Mouse (Mus musculus) neural tube, embryonic 12.5 days (tissue): ENCODE measurements around the gene Srsf9. TPM values are rescaled to one million over a fixed set of nuclear protein-coding genes. Genes with fewer than 3 reads are reported as not detected.
"Not testable (repeated sequence)": the region's sequence is repeated elsewhere in the genome, so short reads cannot be mapped to it uniquely, and the experiment has no call there.

ENCODE experiments used
- ATAC-seq: fragments of 200-750 bp; cut with Nextera tagmentation; 2 replicates; pipeline ENCODE4 v1.8.0; 2017; ENCODE audit warnings: low read depth, mild to moderate bottlenecking, moderate TSS enrichment, moderate library complexity; ENCODE audit not compliant: low FRiP score
- H3K27ac ChIP-seq: fragments of 300-500 bp; sonication (generic); 2 replicates; pipeline ENCODE4 v1.5.1; 2016
- H3K27me3 ChIP-seq: fragments of 300-500 bp; sonication (generic); replicated peaks from 2 replicates; pipeline ENCODE4 v1.6.1; 2016; ENCODE audit warnings: mild to moderate bottlenecking
- H3K36me3 ChIP-seq: fragments of 300-500 bp; sonication (generic); 2 replicates; pipeline ENCODE4 v1.6.1; 2016; ENCODE audit warnings: mild to moderate bottlenecking
- H3K4me1 ChIP-seq: fragments of 300-500 bp; sonication (generic); 2 replicates; pipeline ENCODE4 v1.6.1; 2016
- H3K4me2 ChIP-seq: fragments of 300-500 bp; sonication (generic); replicated peaks from 2 replicates; pipeline ENCODE4 v1.6.1; 2016; ENCODE audit warnings: mild to moderate bottlenecking
- H3K4me3 ChIP-seq: fragments of 300-500 bp; sonication (generic); 2 replicates; pipeline ENCODE4 v1.5.1; 2016
- H3K9ac ChIP-seq: fragments of 300-500 bp; sonication (generic); 2 replicates; pipeline ENCODE4 v1.6.1; 2016; ENCODE audit warnings: mild to moderate bottlenecking
- H3K9me3 ChIP-seq: fragments of 300-500 bp; sonication (generic); 2 replicates; pipeline ENCODE4 v1.6.1; 2016; ENCODE audit warnings: mild to moderate bottlenecking
- WGBS: fragments of 180-500 bp; shearing (Covaris S2); methylation state at CpG from one replicate; pipeline ENCODE4 v1.1.7; 2016; 5-methylcytosine and 5-hydroxymethylcytosine counted together
- polyA plus RNA-seq: library from polyadenylated mRNA; unstranded; fragments of >200 nt; fragmentation: Nextera tagmentation; extraction: Ambion mirVana; gene quantifications from 2 replicates; pipeline ENCODE4 v1.2.1, GENCODE M21; 2016

Srsf9 gene
- polyA plus RNA-seq, 1 experiment from 2014 or later: 314 TPM

GRCm38 (mm10) chr5:115302190-115302589 lies 24.8 kb upstream of the Srsf9 start:
- H3K27ac ChIP-seq, H3K9ac ChIP-seq, H3K27me3 ChIP-seq, ATAC-seq, H3K4me3 ChIP-seq, H3K9me3 ChIP-seq: not testable (repeated sequence)
- H3K36me3 ChIP-seq: peaks cover 17% of the 10 kb centered on the region
- H3K4me1 ChIP-seq: peaks cover 22% of the 10 kb centered on the region
- WGBS: 85% methylated on average over 7 of the region's 7 CpGs
- H3K4me2 ChIP-seq: peak overlapping the region; percentile 63; the same call in 1 of the 2 replicates

GRCm38 (mm10) chr5:115312354-115312753 lies 14.6 kb upstream of the Srsf9 start:
- Histone ChIP-seq H3K4me2 (no peak overlapping the region), H3K4me3 (no peak overlapping the region), H3K9ac (no peak overlapping the region), H3K36me3 (no peaks in the 10 kb centered on the region), H3K27ac (no peak overlapping the region), H3K9me3 (no peaks in the 10 kb centered on the region), H3K27me3 (no peaks in the 10 kb centered on the region), H3K4me1 (peaks cover 21% of the 10 kb centered on the region)
- ATAC-seq: no peak
- WGBS: 85% methylated on average over 4 of the region's 4 CpGs

GRCm38 (mm10) chr5:115312816-115313667 lies 13.9 kb upstream of the Srsf9 start:
- 78% methylated on average over 10 of the region's 10 CpGs for WGBS
- ATAC-seq: no peak
- no peak overlapping the region for H3K27ac ChIP-seq

GRCm38 (mm10) chr5:115313668-115313943 lies 13.4 kb upstream of the Srsf9 start:
- Histone ChIP-seq H3K4me1 (peaks cover 34% of the 10 kb centered on the region), H3K27ac (no peak overlapping the region), H3K9ac (no peak overlapping the region), H3K4me3 (no peak overlapping the region), H3K36me3 (no peaks in the 10 kb centered on the region), H3K4me2 (no peak overlapping the region), H3K9me3 (no peaks in the 10 kb centered on the region), H3K27me3 (no peaks in the 10 kb centered on the region)
- ATAC-seq: no peak
- 42% methylated on average over 5 of the region's 5 CpGs for WGBS

More at GRCm38 (mm10) chr5:115312816-115313667, 13.9 kb upstream of the Srsf9 start:
- peaks cover 28% of the 10 kb centered on the region for H3K4me1 ChIP-seq
- H3K9me3 ChIP-seq: no peaks in the 10 kb centered on the region
- H3K9ac ChIP-seq: no peak overlapping the region
- H3K4me3 ChIP-seq: no peak overlapping the region
- H3K27me3 ChIP-seq: no peaks in the 10 kb centered on the region
- no peak overlapping the region for H3K4me2 ChIP-seq
- H3K36me3 ChIP-seq: no peaks in the 10 kb centered on the region

- 3% methylated on average over 14 of the region's 14 CpGs for WGBS
- Histone ChIP-seq H3K27ac (peak overlapping the region; percentile 78), H3K9ac (peak overlapping the region; percentile 33; the same call in 1 of the 2 replicates), H3K4me3 (no peak overlapping the region), H3K9me3 (no peaks in the 10 kb centered on the region), H3K4me2 (peak overlapping the region; percentile 70), H3K36me3 (no peaks in the 10 kb centered on the region), H3K4me1 (peaks cover 46% of the 10 kb centered on the region), H3K27me3 (no peaks in the 10 kb centered on the region)
- peak; percentile 45; the same call in 1 of the 2 replicates for ATAC-seq
Measured at GRCm38 (mm10) chr5:115316968-115317644, 9.9 kb upstream of the Srsf9 start.

GRCm38 (mm10) chr5:115317645-115318328 lies 9.2 kb upstream of the Srsf9 start:
- Histone ChIP-seq H3K27me3 (no peaks in the 10 kb centered on the region), H3K9me3 (no peaks in the 10 kb centered on the region), H3K4me3 (0 out of 2 replicates have a peak overlapping the region, but pooled peaks have one; percentile 1), H3K4me1 (peaks cover 46% of the 10 kb centered on the region), H3K9ac (0 out of 2 replicates have a peak overlapping the region, but pooled peaks have one; percentile 33), H3K27ac (peak overlapping the region; percentile 78), H3K4me2 (peak overlapping the region; percentile 70), H3K36me3 (no peaks in the 10 kb centered on the region)
- WGBS: 2% methylated on average over 10 of the region's 10 CpGs
- ATAC-seq: peak; percentile 43

- Histone ChIP-seq H3K27ac (peak overlapping the region; percentile 37; the same call in 1 of the 2 replicates), H3K9ac (peak overlapping the region; percentile 49; the same call in 1 of the 2 replicates), H3K36me3 (no peaks in the 10 kb centered on the region), H3K9me3 (no peaks in the 10 kb centered on the region), H3K4me1 (peaks cover 40% of the 10 kb centered on the region), H3K27me3 (no peaks in the 10 kb centered on the region), H3K4me3 (peak overlapping the region; percentile 28), H3K4me2 (peak overlapping the region; percentile 70)
- under 1% methylated on average over 22 of the region's 22 CpGs for WGBS
- no peak for ATAC-seq
Measured at GRCm38 (mm10) chr5:115319004-115319940, 7.7 kb upstream of the Srsf9 start.

- peak overlapping the region; percentile 72 for H3K4me2 ChIP-seq
- H3K36me3 ChIP-seq: peaks cover 17% of the 10 kb centered on the region
- peak overlapping the region; percentile 88 for H3K9ac ChIP-seq
- peaks cover 26% of the 10 kb centered on the region for H3K4me1 ChIP-seq
- WGBS: 32% methylated on average over 11 of the region's 11 CpGs
- no peaks in the 10 kb centered on the region for H3K27me3 ChIP-seq
- H3K27ac ChIP-seq: peak overlapping the region; percentile 9; the same call in 1 of the 2 replicates
- peak; percentile 38; the same call in 1 of the 2 replicates for ATAC-seq
- H3K9me3 ChIP-seq: no peaks in the 10 kb centered on the region
- H3K4me3 ChIP-seq: peak overlapping the region; percentile 91
Measured at GRCm38 (mm10) chr5:115326256-115326831, 633 bp upstream of the Srsf9 start.

- no peaks in the 10 kb centered on the region for H3K9me3 ChIP-seq
- peaks cover 32% of the 10 kb centered on the region for H3K36me3 ChIP-seq
- 1% methylated on average over 55 of the region's 55 CpGs for WGBS
- H3K9ac ChIP-seq: peak overlapping the region; percentile 88
- H3K4me2 ChIP-seq: peak overlapping the region; percentile 72
- H3K4me1 ChIP-seq: peaks cover 26% of the 10 kb centered on the region
- H3K4me3 ChIP-seq: peak overlapping the region; percentile 91
- H3K27ac ChIP-seq: peak overlapping the region; percentile 9; the same call in 1 of the 2 replicates
- H3K27me3 ChIP-seq: no peaks in the 10 kb centered on the region
- ATAC-seq: peak; percentile 7; the same call in 1 of the 2 replicates
Measured at GRCm38 (mm10) chr5:115327610-115328548, 902 bp downstream of the Srsf9 start.

GRCm38 (mm10) chr5:115330955-115331354 lies 4.0 kb downstream of the Srsf9 start:
- Histone ChIP-seq H3K36me3 (peaks cover 61% of the 10 kb centered on the region), H3K27me3 (no peaks in the 10 kb centered on the region), H3K27ac (no peak overlapping the region), H3K4me3 (no peak overlapping the region), H3K4me2 (no peak overlapping the region), H3K9ac (no peak overlapping the region), H3K4me1 (peaks cover 26% of the 10 kb centered on the region), H3K9me3 (no peaks in the 10 kb centered on the region)
- no peak for ATAC-seq
- 89% methylated on average over 9 of the region's 9 CpGs for WGBS
